Mouse (Mus musculus): ENCODE measurements at regions not wholly inside any gene's neighbourhood (a gene's known extent, or its start where the extent isn't known, plus 50 kb on each side); places are given as distances from the start of the nearest gene placed in this dataset.
A peak's percentile ranks its signal among the peaks of the same experiment; 100 is the strongest.

DNA sequence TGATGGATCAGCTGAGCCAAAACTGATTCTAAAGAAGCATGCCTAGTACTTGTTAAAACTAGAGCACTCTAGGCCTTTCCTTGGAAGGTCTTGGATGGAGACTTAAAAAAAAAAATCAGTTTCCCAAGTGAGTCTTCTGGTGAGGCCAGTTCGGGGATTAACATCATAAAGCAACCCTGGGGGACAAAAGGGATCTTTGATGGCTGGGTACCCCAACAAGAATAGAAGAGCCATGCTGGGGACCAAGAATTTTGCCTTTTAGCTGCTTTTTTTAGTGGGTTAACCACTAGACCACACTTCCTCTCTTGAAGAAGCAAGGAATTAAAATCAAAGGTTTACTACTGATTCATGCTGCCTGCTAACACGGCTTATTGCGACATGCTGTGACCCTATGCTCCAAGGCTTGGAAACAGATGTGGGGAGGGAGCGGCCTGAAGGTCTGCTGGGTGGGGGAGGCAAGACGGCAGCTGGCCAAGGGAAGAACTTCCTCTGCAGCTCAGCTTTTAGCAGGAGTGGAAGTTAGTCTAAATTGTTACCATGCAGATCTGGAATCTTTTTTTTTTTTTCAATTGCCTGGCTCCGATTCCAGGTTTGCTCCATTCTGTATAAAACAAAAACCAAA, 102.1 kb upstream of the Spred1 start:
- no peak overlapping the region for H3K4me3 ChIP-seq
- no peak for TF ChIP-seq CTCF (conservative IDR thresholded peaks at IDR 0.05)
- peak in 1 of 2 experiments; percentile 26 for DNase-seq (ENCODE audit: low spot score in 2 of 2)
- peak overlapping the region; percentile 81 for H3K27ac ChIP-seq

- no peak for TF ChIP-seq CTCF (conservative IDR thresholded peaks at IDR 0.05)
- no peak for DNase-seq (ENCODE audit: low spot score in 2 of 2)
- peak overlapping the region; percentile 81; the same call in 1 of the 2 replicates for H3K27ac ChIP-seq
- H3K4me3 ChIP-seq, result no peak overlapping the region
Measured at GRCm38 (mm10) chr2:117019552-117019951, 101.6 kb upstream of the Spred1 start.

- no peak overlapping the region for H3K4me3 ChIP-seq
- TF ChIP-seq CTCF (conservative IDR thresholded peaks at IDR 0.05), result no peak
- no peak overlapping the region for H3K27ac ChIP-seq
- no peak for DNase-seq (ENCODE audit: low spot score in 2 of 2)
Measured at GRCm38 (mm10) chr2:117021787-117022186, 99.4 kb upstream of the Spred1 start.

DNA sequence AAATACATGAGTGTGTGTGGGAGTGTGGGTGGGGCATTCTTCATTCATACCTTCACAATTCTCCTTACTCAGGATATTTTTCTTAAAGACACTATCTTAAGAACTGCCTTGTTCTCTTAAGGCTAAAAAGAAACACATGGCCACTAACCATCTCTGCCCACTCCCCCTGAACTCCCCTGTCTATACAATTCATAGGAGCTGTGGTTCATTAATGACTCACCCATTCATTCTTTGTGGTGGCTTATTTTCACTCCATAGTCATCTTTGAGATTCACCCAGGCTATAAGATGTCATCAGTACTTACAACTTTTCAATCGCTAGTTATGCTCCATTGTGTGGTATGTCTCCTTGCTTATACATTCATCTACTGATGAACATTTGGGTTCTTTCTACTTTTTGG, 97.7 kb upstream of the Spred1 start:
- no peak overlapping the region for H3K4me3 ChIP-seq
- no peak overlapping the region for H3K27ac ChIP-seq
- TF ChIP-seq CTCF (conservative IDR thresholded peaks at IDR 0.05), result no peak
- no peak for DNase-seq (ENCODE audit: low spot score in 2 of 2)

GRCm38 (mm10) chr2:117027071-117027470, 94.1 kb upstream of the Spred1 start:
- no peak for DNase-seq (ENCODE audit: low spot score in 2 of 2)
- Histone ChIP-seq H3K27ac (no peak overlapping the region), H3K4me3 (no peak overlapping the region)
- no peak for TF ChIP-seq CTCF (conservative IDR thresholded peaks at IDR 0.05)

- TF ChIP-seq CTCF (conservative IDR thresholded peaks at IDR 0.05), result no peak
- Histone ChIP-seq H3K27ac (no peak overlapping the region), H3K4me3 (no peak overlapping the region)
- DNase-seq (ENCODE audit: low spot score in 2 of 2), result no peak
Measured at GRCm38 (mm10) chr2:117028771-117029170, 92.4 kb upstream of the Spred1 start.

- Histone ChIP-seq H3K4me3 (no peak overlapping the region), H3K27ac (no peak overlapping the region)
- TF ChIP-seq CTCF (conservative IDR thresholded peaks at IDR 0.05), result no peak
- DNase-seq (ENCODE audit: low spot score in 2 of 2), result no peak
Measured at GRCm38 (mm10) chr2:117036197-117036872, 84.8 kb upstream of the Spred1 start.

DNA sequence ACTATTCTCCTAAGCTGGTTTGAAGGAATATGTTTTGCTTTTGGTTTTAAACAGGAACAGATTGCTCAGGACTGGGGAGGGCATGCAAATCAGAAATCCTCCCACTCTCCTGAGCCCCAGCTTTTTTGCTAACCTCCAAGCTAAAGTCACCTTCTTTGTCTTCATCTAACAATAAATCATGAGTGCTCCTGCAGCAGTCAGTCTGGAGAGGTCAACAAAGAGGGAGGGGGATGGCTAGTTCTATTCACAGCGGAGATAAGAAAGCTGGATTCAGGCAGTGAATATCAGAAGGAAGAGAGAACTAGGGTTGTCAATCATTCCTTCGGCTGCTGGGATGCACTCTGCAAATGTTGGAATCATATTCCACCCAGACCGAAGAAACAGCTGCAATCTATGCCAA, 81.0 kb upstream of the Spred1 start:
- TF ChIP-seq CTCF (conservative IDR thresholded peaks at IDR 0.05), result no peak
- Histone ChIP-seq H3K4me3 (no peak overlapping the region), H3K27ac (no peak overlapping the region)
- DNase-seq (ENCODE audit: low spot score in 2 of 2), result no peak

DNA sequence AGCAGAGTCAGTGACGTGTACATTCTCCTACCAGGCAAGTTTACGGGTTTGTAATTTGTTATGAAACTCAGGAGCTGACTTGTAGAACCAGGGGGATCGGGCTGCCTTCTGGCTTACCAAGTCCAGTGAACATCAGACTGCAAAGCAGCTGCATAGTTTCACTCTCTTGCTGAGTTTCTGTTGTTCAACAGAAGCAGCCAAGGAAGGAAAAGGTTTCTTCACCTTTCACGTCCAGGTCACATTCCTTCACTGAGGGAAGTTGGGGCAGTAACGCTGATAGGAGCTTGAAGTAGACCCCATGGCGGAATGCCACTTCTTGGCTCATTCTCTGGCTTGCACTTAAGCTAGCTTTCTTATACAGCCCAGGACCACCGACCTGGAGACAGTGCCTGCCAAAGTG, 77.3 kb upstream of the Spred1 start:
- TF ChIP-seq CTCF (conservative IDR thresholded peaks at IDR 0.05), result no peak
- no peak for DNase-seq (ENCODE audit: low spot score in 2 of 2)
- no peak overlapping the region for H3K4me3 ChIP-seq
- no peak overlapping the region for H3K27ac ChIP-seq

GRCm38 (mm10) chr2:117048290-117048730, 72.9 kb upstream of the Spred1 start:
- TF ChIP-seq CTCF (conservative IDR thresholded peaks at IDR 0.05), result no peak
- DNase-seq (ENCODE audit: low spot score in 2 of 2), result no peak
- Histone ChIP-seq H3K4me3 (no peak overlapping the region), H3K27ac (no peak overlapping the region)

- TF ChIP-seq CTCF (conservative IDR thresholded peaks at IDR 0.05), result no peak
- Histone ChIP-seq H3K4me3 (no peak overlapping the region), H3K27ac (no peak overlapping the region)
- no peak for DNase-seq (ENCODE audit: low spot score in 2 of 2)
Measured at GRCm38 (mm10) chr2:117050061-117050460, 71.1 kb upstream of the Spred1 start.

- Histone ChIP-seq H3K27ac (no peak overlapping the region), H3K4me3 (no peak overlapping the region)
- DNase-seq (ENCODE audit: low spot score in 2 of 2), result no peak
- no peak for TF ChIP-seq CTCF (conservative IDR thresholded peaks at IDR 0.05)
Measured at GRCm38 (mm10) chr2:117064126-117064525, 57.0 kb upstream of the Spred1 start.

- no peak overlapping the region for H3K4me3 ChIP-seq
- DNase-seq (ENCODE audit: low spot score in 2 of 2), result no peak
- TF ChIP-seq CTCF (conservative IDR thresholded peaks at IDR 0.05), result no peak
- H3K27ac ChIP-seq, result no peak overlapping the region
Measured at GRCm38 (mm10) chr2:117070348-117070747, 50.8 kb upstream of the Spred1 start.

GRCm38 (mm10) chr2:117071098-117071497, 50.1 kb upstream of the Spred1 start:
- H3K27ac ChIP-seq, result no peak overlapping the region
- H3K4me3 ChIP-seq, result no peak overlapping the region
- TF ChIP-seq CTCF (conservative IDR thresholded peaks at IDR 0.05), result no peak
- no peak for DNase-seq (ENCODE audit: low spot score in 2 of 2)
